Mouse (Mus musculus) retina, postnatal 1 day (tissue): ENCODE results near the gene Pde4b.
"Not testable (repeated sequence)": the region's sequence is repeated elsewhere in the genome, so short reads cannot be mapped to it uniquely, and the experiment has no call there.

ENCODE experiments used
- DNase-seq: peaks from one replicate; pipeline ENCODE4 v3.0.0-alpha.2; 2012

Pde4b gene

GRCm38 (mm10) chr4:102087091-102087565 lies at the start of gene Pde4b:
TSS of gene Pde4b (plus strand) at chr4:102087543.
- no peak for DNase-seq

- peak; percentile 76 for DNase-seq
Measured at GRCm38 (mm10) chr4:102040190-102040589, 47.2 kb upstream of the Pde4b start.

GRCm38 (mm10) chr4:102045183-102046140 lies 41.9 kb upstream of the Pde4b start:
- DNase-seq = peak; percentile 6

GRCm38 (mm10) chr4:102049368-102049767 lies 38.0 kb upstream of the Pde4b start:
- DNase-seq = not testable (repeated sequence)

- no peak for DNase-seq
Measured at GRCm38 (mm10) chr4:102061322-102061721, 26.0 kb upstream of the Pde4b start.

GRCm38 (mm10) chr4:102069314-102069713 lies 18.0 kb upstream of the Pde4b start:
- no peak for DNase-seq

- no peak for DNase-seq
Measured at GRCm38 (mm10) chr4:102086336-102086735, 1.0 kb upstream of the Pde4b start.

- peak; percentile 76 for DNase-seq
Measured at GRCm38 (mm10) chr4:102087566-102088234, 357 bp downstream of the Pde4b start.

- DNase-seq = peak; percentile 46
Measured at GRCm38 (mm10) chr4:102088235-102088867, 1.0 kb downstream of the Pde4b start.

GRCm38 (mm10) chr4:102095851-102096250 lies 8.5 kb downstream of the Pde4b start:
- no peak for DNase-seq

- DNase-seq = no peak
Measured at GRCm38 (mm10) chr4:102102241-102102640, 14.9 kb downstream of the Pde4b start.

- no peak for DNase-seq
Measured at GRCm38 (mm10) chr4:102104534-102105014, 17.2 kb downstream of the Pde4b start.

GRCm38 (mm10) chr4:102106771-102107170 lies 19.4 kb downstream of the Pde4b start:
- no peak for DNase-seq

GRCm38 (mm10) chr4:102119454-102119853 lies 32.1 kb downstream of the Pde4b start:
- DNase-seq = no peak

- DNase-seq = no peak
Measured at GRCm38 (mm10) chr4:102136366-102136849, 49.1 kb downstream of the Pde4b start.

- no peak for DNase-seq
Measured at GRCm38 (mm10) chr4:102138346-102138745, 51.0 kb downstream of the Pde4b start.

- DNase-seq = no peak
Measured at GRCm38 (mm10) chr4:102141241-102141640, 53.9 kb downstream of the Pde4b start.

GRCm38 (mm10) chr4:102148766-102149165 lies 61.4 kb downstream of the Pde4b start:
- DNase-seq = no peak

- DNase-seq = no peak
Measured at GRCm38 (mm10) chr4:102159178-102159577, 71.8 kb downstream of the Pde4b start.

- no peak for DNase-seq
Measured at GRCm38 (mm10) chr4:102171636-102172035, 84.3 kb downstream of the Pde4b start.

- DNase-seq = peak; percentile 52
Measured at GRCm38 (mm10) chr4:102172711-102173213, 85.4 kb downstream of the Pde4b start.

- DNase-seq = no peak
Measured at GRCm38 (mm10) chr4:102175985-102176384, 88.6 kb downstream of the Pde4b start.

- no peak for DNase-seq
Measured at GRCm38 (mm10) chr4:102177258-102177657, 89.9 kb downstream of the Pde4b start.
